Mouse (Mus musculus) CD4-positive, CD25-positive, alpha-beta regulatory T cell, adult 9 weeks (primary cell): ENCODE results near the gene Slx. TPM values are rescaled to one million over a fixed set of nuclear protein-coding genes. Genes with fewer than 3 reads are reported as not detected.

ENCODE experiments used
- polyA plus RNA-seq: library from polyadenylated mRNA; unstranded; fragments of 100-300 nt; shearing (Covaris generic); gene quantifications from one replicate; pipeline ENCODE4 v1.2.1, GENCODE M21; 2017

The Slx gene
- polyA plus RNA-seq: not detected

GRCm38 (mm10) chrX:26545465-26545864 lies at the start of gene Slx:
TSS of gene Slx (minus strand) at chrX:26545565.

Other genes with a start within 250 kb of the Slx start
- gene Gm2030, start 235.5 kb downstream of the Slx start, polyA plus RNA-seq: not detected
- gene Gm14525, start 157.1 kb upstream of the Slx start, polyA plus RNA-seq: not detected